Mouse (Mus musculus) spleen, adult 2 months (tissue): ENCODE data around the gene Celsr1.

Experiments
- CTCF ChIP-seq: fragments of 200-500 bp; IDR thresholded peaks from 2 replicates; pipeline ENCODE4 v1.5.1; 2011; ENCODE audit warnings: mild to moderate bottlenecking, inconsistent platforms; ENCODE audit not compliant: insufficient read depth, insufficient read length, insufficient replicate concordance; ENCODE audit errors: extremely low read depth
- POLR2A ChIP-seq: fragments of 200-500 bp; IDR thresholded peaks from 2 replicates; pipeline ENCODE4 v1.6.1; 2011; ENCODE audit warnings: low read depth, low read length, inconsistent platforms

DNA sequence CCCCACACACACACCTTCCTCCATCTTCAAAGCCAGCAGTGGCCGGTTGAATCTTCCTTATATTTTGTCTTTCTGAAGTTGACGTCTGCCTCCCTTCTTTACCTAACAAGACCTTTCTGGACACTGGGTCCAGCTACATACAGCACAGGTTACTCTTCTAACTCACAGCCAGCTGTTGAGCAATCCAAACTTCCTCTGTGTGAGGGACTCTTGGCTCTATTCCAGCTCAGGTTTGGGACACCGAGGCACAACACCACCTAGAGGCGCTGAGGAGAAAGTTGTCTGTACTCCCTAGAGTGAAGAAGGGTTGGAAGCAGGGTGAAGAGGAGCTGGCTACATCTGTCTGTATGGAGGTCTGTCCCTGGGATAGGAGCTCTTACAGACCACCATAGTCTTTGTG, 8.8 kb upstream of the Celsr1 start:
- TF ChIP-seq CTCF (no peak), POLR2A (no peak)
